Mouse (Mus musculus) left cerebral cortex, postnatal 36 days (tissue): ENCODE results near the gene Unc93b1. TPM values are rescaled to one million over a fixed set of nuclear protein-coding genes. Genes with fewer than 3 reads are reported as not detected.
A peak's percentile ranks its signal among the peaks of the same experiment; 100 is the strongest.
"Not testable (repeated sequence)": the region's sequence is repeated elsewhere in the genome, so short reads cannot be mapped to it uniquely, and the experiment has no call there.

Experiments used
- DNase-seq, 2 experiments: peaks; one replicate each; pipeline ENCODE4 v3.0.0; 2021 to 2022; ENCODE audit warnings: low spot score in 2 of 2, mixed read lengths in 1 of 2
- intact Hi-C: fragments of 180-260 bp; cut with DNase I; formaldehyde crosslinking; loops from one replicate; pipeline ENCODE4 v1.15.1; 2025
- total RNA-seq, 2 experiments: library from RNA; stranded (reverse); gene quantifications; 2 replicates each; pipeline ENCODE4 v1.2.3; 2021

The Unc93b1 gene
- total RNA-seq, 2 experiments from 2014 or later: 16.2 to 16.5 TPM

GRCm38 (mm10) chr19:3942315-3942714, 7.3 kb downstream of the Unc93b1 start:
- intact Hi-C loops: no loop called here
- no peak for DNase-seq

GRCm38 (mm10) chr19:3942986-3943735, 8.2 kb downstream of the Unc93b1 start:
- intact Hi-C loops: no loop called here
- no peak for DNase-seq

- DNase-seq: no peak
- intact Hi-C loops: loop anchor here (2.0 to 5.0 kb wide), 2 partner anchors 36 to 67 kb away; partner anchors contain the start of gene Ndufv1
Measured at GRCm38 (mm10) chr19:3945872-3946564, 11.0 kb downstream of the Unc93b1 start.

- DNase-seq: peak; percentile 39 to 64
- intact Hi-C loops: loop anchor here (5.0 kb wide), 1 partner anchor 36 kb away; no protein-coding TSS in a partner anchor
Measured at GRCm38 (mm10) chr19:3946715-3947114, 11.7 kb downstream of the Unc93b1 start.

GRCm38 (mm10) chr19:3947813-3948212, 12.8 kb downstream of the Unc93b1 start:
- intact Hi-C loops: loop anchor here (5.0 kb wide), 1 partner anchor 34 kb away; no protein-coding TSS in a partner anchor
- DNase-seq: no peak

- no peak for DNase-seq
- intact Hi-C loops: loop anchor here (5.0 kb wide), 1 partner anchor 34 kb away; no protein-coding TSS in a partner anchor
Measured at GRCm38 (mm10) chr19:3948546-3948945, 13.6 kb downstream of the Unc93b1 start.

GRCm38 (mm10) chr19:3950331-3950730, 15.3 kb downstream of the Unc93b1 start:
- intact Hi-C loops: no loop called here
- no peak for DNase-seq

GRCm38 (mm10) chr19:3951461-3951860, 16.5 kb downstream of the Unc93b1 start:
- intact Hi-C loops: no loop called here
- DNase-seq: no peak

- DNase-seq: no peak
- intact Hi-C loops: no loop called here
Measured at GRCm38 (mm10) chr19:3952099-3952498, 17.1 kb downstream of the Unc93b1 start.

GRCm38 (mm10) chr19:3955033-3955432, 20.0 kb downstream of the Unc93b1 start:
- DNase-seq: no peak
- intact Hi-C loops: no loop called here

- intact Hi-C loops: no loop called here
- no peak for DNase-seq
Measured at GRCm38 (mm10) chr19:3955804-3956203, 20.8 kb downstream of the Unc93b1 start.

GRCm38 (mm10) chr19:3957296-3958036, 22.5 kb downstream of the Unc93b1 start:
- intact Hi-C loops, DNase-seq: not testable (repeated sequence)

- intact Hi-C loops: no loop called here
- no peak for DNase-seq
Measured at GRCm38 (mm10) chr19:3958470-3958869, 23.5 kb downstream of the Unc93b1 start, which contains the start of gene Aldh3b3. TSS of gene Aldh3b3 (plus strand) at chr19:3958645.

GRCm38 (mm10) chr19:3959030-3959429, 24.0 kb downstream of the Unc93b1 start:
- intact Hi-C loops: no loop called here
- DNase-seq: no peak

GRCm38 (mm10) chr19:3960211-3960610, 25.2 kb downstream of the Unc93b1 start:
- no peak for DNase-seq
- intact Hi-C loops: no loop called here

GRCm38 (mm10) chr19:3961805-3962204, 26.8 kb downstream of the Unc93b1 start:
- DNase-seq, intact Hi-C loops: not testable (repeated sequence)

GRCm38 (mm10) chr19:3962469-3962868, 27.5 kb downstream of the Unc93b1 start:
- intact Hi-C loops: no loop called here
- DNase-seq: no peak

GRCm38 (mm10) chr19:3964030-3964429, 29.0 kb downstream of the Unc93b1 start:
- DNase-seq: no peak
- intact Hi-C loops: no loop called here

GRCm38 (mm10) chr19:3966330-3967075, 31.5 kb downstream of the Unc93b1 start:
- intact Hi-C loops: no loop called here
- DNase-seq: no peak
